ENCODE assay signal across 10 mouse cellular contexts in the genomic region with DNA sequence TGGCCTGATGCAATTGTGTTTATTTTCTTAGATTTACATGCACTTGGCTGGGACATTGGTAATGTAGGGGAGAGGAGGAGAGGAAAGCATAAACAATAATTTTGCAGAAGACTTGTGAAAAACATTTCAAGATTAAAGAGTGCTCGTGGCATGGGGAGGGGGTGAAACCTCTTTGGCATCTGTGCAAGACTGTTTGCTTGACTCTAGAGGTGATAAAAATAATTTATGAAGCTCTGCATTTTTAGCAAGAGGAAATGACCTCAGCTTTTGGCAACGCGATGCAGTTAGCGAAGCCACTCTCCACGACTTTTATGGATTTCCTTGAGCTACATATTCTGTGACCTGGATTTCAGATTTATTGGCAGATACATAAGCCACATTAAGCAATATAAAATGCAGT. TPM values are rescaled to one million over a fixed set of nuclear protein-coding genes. Genes with fewer than 3 reads are reported as not detected.
A peak's percentile ranks its signal among the peaks of the same experiment; 100 is the strongest.
DNase-seq lines count a peak whose midpoint lies in the region; ATAC-seq and TF ChIP-seq lines count a peak whose summit lies in the region.
"Had no signal": no experiment of that assay in that cellular context is flagged by ENCODE, and none has a peak within 500 bp of the region (broad histone marks: within the 10 kb centered on the region; RNA-seq: fewer than 3 reads in every experiment).

No protein-coding gene starts in this region.

- peak overlapping the region; percentile 5; the same call in 1 of the 2 replicates for H3K4me2 ChIP-seq in lung, embryonic 14.5 days
- H3K4me2 ChIP-seq in limb, embryonic 14.5 days (replicated peaks; ENCODE audit: low read depth, low read length, severe bottlenecking): no peak overlapping the region; the same call in 1 of the 2 replicates
- H3K4me2 ChIP-seq: liver, embryonic 12.5 days had no signal

- no peaks in the 10 kb centered on the region for H3K27me3 ChIP-seq in lung, embryonic 14.5 days (ENCODE audit: insufficient read depth, low read length)
- no peaks in the 10 kb centered on the region for H3K27me3 ChIP-seq in limb, embryonic 14.5 days (ENCODE audit: control insufficient read depth, insufficient read depth, low read length)
- H3K27me3 ChIP-seq: liver, embryonic 12.5 days had no signal

- ATAC-seq in lung, embryonic 14.5 days (ENCODE audit: insufficient read depth): peak; percentile 78
- peak; percentile 76 for ATAC-seq in limb, embryonic 14.5 days (ENCODE audit: low FRiP score, low read depth)
- ATAC-seq: liver, embryonic 12.5 days had no signal

- no peaks in the 10 kb centered on the region for H3K9me3 ChIP-seq in lung, embryonic 14.5 days (ENCODE audit: low read depth, low read length)
- H3K9me3 ChIP-seq in limb, embryonic 14.5 days (ENCODE audit: control insufficient read depth, low read length): no peaks in the 10 kb centered on the region
- H3K9me3 ChIP-seq: liver, embryonic 12.5 days had no signal

- 21% methylated on average over 5 of the region's 5 CpGs for WGBS in lung, embryonic 14.5 days
- 12% methylated on average over 5 of the region's 5 CpGs for WGBS in limb, embryonic 14.5 days

- H3K36me3 ChIP-seq in lung, embryonic 14.5 days (ENCODE audit: insufficient read depth): no peaks in the 10 kb centered on the region
- no peaks in the 10 kb centered on the region for H3K36me3 ChIP-seq in limb, embryonic 14.5 days (ENCODE audit: control insufficient read depth, insufficient read depth, low read length)
- H3K36me3 ChIP-seq: liver, embryonic 12.5 days had no signal

- TF ChIP-seq CTCF in lung, embryonic 14.5 days (IDR thresholded peaks at IDR 0.05; ENCODE audit: low read depth): no peak
- no peak for TF ChIP-seq CTCF in embryonic fibroblast, embryonic 13.5 days (IDR thresholded peaks at IDR 0.05; ENCODE audit: borderline replicate concordance, insufficient read depth, low read length)

- peak; percentile 26 for DNase-seq in embryo, embryonic 11 days
- no peak for DNase-seq in embryo, embryonic 9.5 days (ENCODE audit: extremely low spot score)
- peak; percentile 91 for DNase-seq in lung, embryonic 14.5 days
- no peak for DNase-seq in lung, postnatal 14 days
- peak; percentile 81 for DNase-seq in limb, embryonic 14.5 days (ENCODE audit: low spot score)
- DNase-seq in right cerebral cortex, postnatal 36 days (ENCODE audit: low spot score in 2 of 2): no peak
- no peak for DNase-seq in thymus, postnatal 36 days
- DNase-seq: layer of hippocampus, adult 9-11 months had no signal

- H3K27ac ChIP-seq in lung, embryonic 14.5 days (ENCODE audit: low read depth): no peak overlapping the region
- H3K27ac ChIP-seq in embryonic fibroblast, embryonic 13.5 days (ENCODE audit: insufficient read depth, low read length): peak overlapping the region; percentile 92; the same call in 1 of the 2 replicates
- 0 out of 2 replicates have a peak overlapping the region, but pooled peaks have one; percentile 3 for H3K27ac ChIP-seq in limb, embryonic 14.5 days (replicated peaks; ENCODE audit: low read depth, low read length)
- H3K27ac ChIP-seq: liver, embryonic 12.5 days had no signal

- no peak overlapping the region for H3K9ac ChIP-seq in lung, embryonic 14.5 days
- no peak overlapping the region for H3K9ac ChIP-seq in limb, embryonic 14.5 days (ENCODE audit: low read depth, low read length, severe bottlenecking)
- H3K9ac ChIP-seq: liver, embryonic 12.5 days had no signal

- TF ChIP-seq POLR2A in embryonic fibroblast, embryonic 13.5 days (IDR thresholded peaks at IDR 0.05; ENCODE audit: low read depth, low read length): no peak
- TF ChIP-seq POLR2A in limb, embryonic 14.5 days (IDR thresholded peaks at IDR 0.05; ENCODE audit: borderline replicate concordance, extremely low read depth, insufficient read depth, insufficient read length): no peak

- no peak overlapping the region for H3K4me3 ChIP-seq in lung, embryonic 14.5 days (ENCODE audit: low read depth, low read length)
- H3K4me3 ChIP-seq in embryonic fibroblast, embryonic 13.5 days (ENCODE audit: insufficient read depth, low read length): no peak overlapping the region
- no peak overlapping the region for H3K4me3 ChIP-seq in limb, embryonic 14.5 days (replicated peaks; ENCODE audit: low read length)
- H3K4me3 ChIP-seq: liver, embryonic 12.5 days had no signal

- H3K4me1 ChIP-seq in lung, embryonic 14.5 days (ENCODE audit: insufficient read depth): peaks cover 2% of the 10 kb centered on the region; the same call in 1 of the 2 replicates
- peaks cover 37% of the 10 kb centered on the region for H3K4me1 ChIP-seq in embryonic fibroblast, embryonic 13.5 days (ENCODE audit: control insufficient read depth, insufficient read depth, low read length)
- H3K4me1 ChIP-seq in limb, embryonic 14.5 days (ENCODE audit: control insufficient read depth, insufficient read depth, low read length): peaks cover 34% of the 10 kb centered on the region
- H3K4me1 ChIP-seq: liver, embryonic 12.5 days had no signal

RNA-seq across cellular contexts. Expression of gene Ccdc93, which starts 36.1 kb away (rescaled TPM):
- 8.8 and 9.9 TPM in 2 replicates for polyA plus RNA-seq in lung, embryonic 14.5 days (2014; fragmentation: Nextera tagmentation; extraction: Ambion mirVana)
- polyA plus RNA-seq in embryonic fibroblast, embryonic 13.5 days (2011; ENCODE audit: insufficient read length, low read depth, missing spikeins): 22.7 and 23.9 TPM in 2 replicates
- polyA plus RNA-seq in limb, embryonic 14.5 days (2012; rRNA removed): 16.7 and 16.8 TPM in 2 replicates
- polyA plus RNA-seq in limb, embryonic 14.5 days (2014; fragmentation: Nextera tagmentation; extraction: Ambion mirVana): 12.0 and 13.4 TPM in 2 replicates

Comparison
In these comparisons a context has a peak if more than half of its experiments do, and no peak if none do; other contexts are left out.
1. DNase-seq: peak in embryo, embryonic 11 days (single experiment), lung, embryonic 14.5 days (single experiment) and limb, embryonic 14.5 days (single experiment); none in embryo, embryonic 9.5 days (single experiment), lung, postnatal 14 days (single experiment), right cerebral cortex, postnatal 36 days (0 of 2) and thymus, postnatal 36 days (0 of 2).